Mouse (Mus musculus): ENCODE measurements around the gene Lad1.

DNA sequence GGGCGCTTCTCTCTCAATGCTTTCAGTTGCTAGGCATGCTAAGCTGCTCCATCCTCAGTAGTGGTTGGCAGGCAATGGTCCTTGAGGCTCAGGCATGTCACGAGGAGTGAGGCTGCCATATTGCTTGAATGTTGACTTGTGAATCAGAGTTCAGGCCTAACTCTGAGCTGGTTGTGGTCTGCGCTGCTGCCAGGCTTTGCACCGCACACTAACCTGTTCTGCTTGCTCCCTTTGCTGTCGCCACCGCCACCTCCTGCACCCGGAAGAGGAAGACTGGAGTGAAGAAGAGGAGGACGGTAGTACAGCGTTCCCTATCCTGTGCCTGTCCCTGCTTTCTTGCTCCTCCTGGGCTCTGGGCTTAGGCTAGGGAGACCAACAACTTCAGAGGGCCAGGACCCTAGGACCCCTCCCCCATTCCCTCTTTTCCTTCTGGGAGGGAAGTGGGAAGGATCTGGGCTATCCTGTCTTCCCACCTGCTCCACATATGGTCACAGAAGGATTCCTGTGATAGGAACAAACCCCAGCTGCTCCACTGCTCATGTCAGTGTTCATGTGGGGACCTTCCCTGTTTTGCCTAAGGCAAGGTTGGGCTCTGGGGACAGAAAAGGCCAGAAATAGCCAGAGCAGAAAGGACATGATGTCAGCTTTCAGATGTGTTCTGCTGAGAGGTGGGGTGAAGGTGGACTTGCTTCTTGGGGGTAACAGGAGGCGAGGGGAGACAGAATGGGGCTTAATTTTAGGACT lies 25.3 kb downstream of the Lad1 start:
- TF ChIP-seq CTCF (IDR thresholded peaks at IDR 0.05; ENCODE audit: borderline replicate concordance, insufficient read depth, low read length) = no peak
- no peak for TF ChIP-seq POLR2A (IDR thresholded peaks at IDR 0.05; ENCODE audit: low read depth, low read length)
